Mouse (Mus musculus) cerebellum, adult 8-10 months (tissue): ENCODE data around the gene Fundc2.

Experiments
- DNase-seq: peaks from one replicate; pipeline ENCODE4 v3.0.0; 2022

Fundc2 gene

DNA sequence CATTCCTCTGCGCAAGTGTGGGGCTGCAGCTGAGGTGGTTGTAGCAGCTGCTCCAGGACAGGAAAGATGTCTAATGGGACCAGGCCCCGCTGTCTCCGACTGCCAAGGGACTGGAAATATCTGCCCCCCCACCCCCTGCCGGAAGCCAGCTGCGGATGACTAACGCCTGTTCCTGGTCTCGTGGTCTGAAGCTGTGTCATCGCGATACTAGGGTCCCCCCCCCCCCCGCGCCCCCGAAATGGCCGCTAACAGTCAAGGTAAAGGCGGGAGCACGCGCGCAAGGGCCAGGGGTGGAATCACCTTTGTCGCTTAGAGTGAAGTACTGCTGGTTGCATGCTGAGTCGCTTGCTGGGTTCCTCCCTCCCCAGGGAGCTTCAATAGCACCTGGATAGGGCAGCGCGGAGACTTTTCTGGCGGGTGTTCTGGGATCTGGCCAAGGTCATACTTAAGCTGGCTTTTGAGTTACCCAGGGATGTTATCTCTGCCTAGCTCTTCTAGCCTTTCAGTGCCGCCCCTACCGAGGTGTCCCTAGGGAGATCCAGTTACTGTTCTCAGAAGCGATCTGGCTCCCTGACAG lies at the start of gene Fundc2, which contains the start of gene F8:
Fundc2 (plus strand) TSS at position 205 of the 577 bp plus-strand sequence.
F8 (minus strand) TSS at position 421 of the 577 bp plus-strand sequence.
- peak; percentile 46 for DNase-seq

DNA sequence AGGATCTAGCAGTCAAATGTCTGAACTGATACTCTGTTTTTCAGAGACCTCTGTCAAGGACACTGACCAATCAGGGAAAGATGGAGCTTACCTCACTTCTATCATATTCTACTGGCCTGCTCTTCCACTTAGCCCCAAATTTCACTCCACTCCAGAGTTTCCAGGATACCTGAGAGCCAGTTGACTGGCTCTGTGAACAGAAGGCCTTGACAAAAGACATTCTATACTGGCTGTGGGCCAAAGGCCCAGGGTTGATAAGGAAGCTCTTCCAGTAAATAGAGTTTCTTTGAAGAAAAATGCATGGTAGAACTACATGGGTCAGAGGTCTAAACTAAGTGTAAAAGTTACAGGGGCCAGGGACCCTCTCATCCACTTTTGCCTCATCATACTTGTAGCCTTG lies 12.0 kb upstream of the Fundc2 start:
- no peak for DNase-seq

DNA sequence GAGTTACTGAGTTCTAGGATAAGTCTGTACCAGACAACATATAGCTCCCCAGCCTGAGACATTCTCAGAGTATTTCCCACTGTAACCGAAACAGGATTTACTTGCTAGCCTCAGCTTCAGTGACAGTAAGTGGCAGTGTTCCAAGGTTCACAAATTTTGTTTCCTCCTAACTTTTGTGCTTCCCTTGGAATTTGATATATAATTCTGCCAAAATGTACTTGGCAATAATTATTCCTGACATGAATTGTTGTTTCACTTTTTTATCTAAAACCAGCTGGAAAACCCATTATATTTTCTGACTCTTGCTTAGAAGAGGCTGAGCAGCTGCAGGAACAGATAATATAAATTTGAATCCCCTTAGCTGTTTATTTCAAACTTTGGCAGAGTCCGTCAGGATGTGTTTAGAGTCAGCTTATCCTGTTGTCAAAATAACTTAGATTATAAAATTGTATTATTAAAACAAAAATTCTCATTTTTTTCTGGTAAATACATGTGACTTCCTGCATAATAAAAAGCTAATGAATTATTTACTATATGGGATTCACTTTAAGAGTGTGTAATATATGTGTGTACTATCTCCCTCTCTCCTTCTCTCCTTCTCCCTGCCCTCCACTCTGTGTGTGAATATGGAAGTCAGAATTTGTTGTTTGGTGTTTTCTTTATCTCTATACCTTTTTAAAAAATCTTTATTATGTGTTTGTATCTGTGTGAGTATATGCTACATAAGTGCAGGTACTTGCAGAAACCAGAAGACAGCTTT lies 9.4 kb upstream of the Fundc2 start:
- no peak for DNase-seq

DNA sequence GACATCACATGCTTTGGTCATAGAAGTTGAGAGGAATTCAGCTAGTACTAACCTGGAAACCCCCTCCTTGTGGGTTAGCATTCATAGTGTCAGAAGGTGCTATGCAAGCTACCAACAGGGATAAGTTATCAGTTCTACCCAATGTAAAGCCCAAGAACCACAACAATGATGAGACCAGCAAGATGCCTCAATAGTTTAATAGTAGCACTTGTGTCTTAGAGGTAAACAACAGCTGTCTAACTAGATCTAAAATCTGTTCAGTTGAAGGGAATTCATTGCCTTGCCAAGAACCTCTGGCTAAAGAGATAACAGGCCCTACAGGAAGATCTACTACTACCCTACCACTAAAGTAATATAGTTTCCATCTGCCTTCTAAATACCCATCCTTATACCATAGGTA lies 5.4 kb upstream of the Fundc2 start:
- no peak for DNase-seq

DNA sequence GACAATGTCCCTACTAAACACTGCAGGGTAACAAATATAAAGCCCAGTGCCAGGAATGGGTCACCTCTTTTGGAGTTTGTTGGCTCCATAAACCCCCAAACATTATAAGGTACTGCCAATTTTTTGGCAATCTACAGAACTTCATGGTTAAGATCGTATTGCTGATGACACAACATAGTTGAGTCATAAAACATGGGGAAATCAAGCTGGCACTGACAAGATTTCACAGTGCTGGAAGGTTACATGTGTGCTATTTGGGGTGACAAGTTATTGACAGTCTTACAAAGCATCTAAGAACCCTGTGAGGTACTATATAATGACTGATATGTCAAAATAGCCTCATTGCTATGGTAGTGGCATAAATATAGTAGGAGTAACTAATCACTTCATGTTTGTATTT lies 1.0 kb upstream of the Fundc2 start:
- DNase-seq: no peak

DNA sequence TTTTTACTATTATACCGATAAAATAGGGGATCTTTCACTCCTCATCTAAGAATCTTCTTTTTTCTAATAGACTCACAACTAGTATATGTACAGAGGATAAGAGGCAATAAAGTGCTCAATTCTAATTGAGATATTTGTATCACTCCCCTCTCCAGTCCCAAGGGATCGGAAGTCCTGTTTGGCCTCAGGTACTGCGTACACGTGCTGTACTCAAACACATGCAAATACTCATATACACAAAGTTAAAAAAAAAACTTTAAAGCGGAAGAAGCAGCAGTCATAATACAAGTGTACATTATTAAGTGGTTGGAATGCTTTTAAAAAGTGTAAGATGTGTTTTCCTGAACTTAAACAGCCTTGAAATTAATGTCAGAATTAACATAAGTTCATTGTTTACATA lies 500 bp upstream of the Fundc2 start:
- no peak for DNase-seq

DNA sequence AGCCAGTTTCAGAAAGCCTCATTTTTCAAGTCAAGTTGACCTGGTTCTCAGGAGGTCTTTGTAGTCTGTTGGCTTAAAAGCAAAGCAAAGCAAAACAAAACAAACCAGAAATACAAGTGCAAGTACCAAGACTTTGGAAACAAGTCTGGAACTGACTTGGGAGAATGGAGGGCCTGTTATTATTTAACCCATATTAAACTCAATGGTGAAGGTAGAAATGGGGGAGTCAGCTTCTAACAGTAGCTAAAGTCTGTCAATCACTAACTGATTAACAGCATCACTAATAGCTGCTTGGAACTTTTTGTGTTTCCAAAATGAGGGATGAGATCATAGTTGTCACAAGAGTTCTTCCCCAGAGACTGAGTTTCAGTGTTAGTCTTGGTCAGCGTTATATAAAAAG lies 17.3 kb downstream of the Fundc2 start:
- DNase-seq: no peak

DNA sequence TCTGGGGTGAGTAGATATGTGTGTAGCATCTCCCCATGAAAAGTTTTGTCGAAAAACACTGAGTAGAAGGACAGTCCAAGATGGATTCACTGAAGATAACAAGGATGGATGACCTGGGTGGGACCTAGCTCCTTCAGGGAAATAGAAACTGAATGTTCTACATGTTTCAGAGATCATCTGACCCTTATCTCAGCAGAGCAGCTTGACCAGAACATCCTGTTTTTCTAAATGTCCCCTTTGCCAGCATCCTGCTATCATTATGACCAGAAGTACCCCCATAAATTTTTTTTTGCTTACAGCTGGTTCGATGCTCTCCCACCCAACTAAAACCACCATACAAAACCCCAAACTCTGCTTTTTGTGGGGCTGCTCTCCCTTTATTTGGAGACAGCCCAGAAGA lies 20.5 kb downstream of the Fundc2 start:
- no peak for DNase-seq

DNA sequence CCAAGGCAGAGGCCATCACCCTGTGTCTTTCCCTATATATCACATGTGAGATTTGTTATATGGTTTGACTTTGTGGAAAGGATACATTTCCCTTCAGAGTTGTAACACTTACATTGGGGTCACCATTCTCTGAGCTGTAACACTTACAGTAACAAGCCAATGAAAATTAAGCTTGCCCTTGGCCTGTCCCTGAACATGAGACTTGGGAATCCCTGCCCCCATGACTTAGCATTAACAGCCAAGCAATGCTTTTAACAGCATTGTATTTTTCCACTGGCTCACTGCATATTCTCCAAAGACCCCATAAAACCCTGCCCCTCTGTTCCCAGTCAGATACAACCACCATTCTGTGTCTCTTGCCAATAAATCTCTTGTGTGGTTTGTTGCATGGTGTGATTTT lies 21.2 kb downstream of the Fundc2 start:
- DNase-seq: no peak

DNA sequence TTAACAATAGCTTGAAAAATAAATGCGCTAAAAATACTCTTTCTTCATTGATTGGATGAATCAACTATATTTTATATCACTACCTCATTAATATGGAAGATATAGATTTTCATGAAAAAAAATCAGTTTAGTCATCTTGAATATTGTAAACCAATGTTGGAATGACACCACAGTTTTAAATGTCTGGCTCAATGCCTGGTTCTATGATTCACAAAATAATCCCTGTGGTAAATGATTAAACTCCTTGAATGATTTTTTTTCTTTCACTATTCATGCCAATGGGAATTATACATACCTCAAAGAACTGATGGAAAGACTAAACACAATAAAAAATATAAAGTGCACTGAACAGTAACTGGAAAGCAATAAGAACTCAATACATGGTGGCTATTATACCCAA lies 27.5 kb downstream of the Fundc2 start:
- DNase-seq: no peak

DNA sequence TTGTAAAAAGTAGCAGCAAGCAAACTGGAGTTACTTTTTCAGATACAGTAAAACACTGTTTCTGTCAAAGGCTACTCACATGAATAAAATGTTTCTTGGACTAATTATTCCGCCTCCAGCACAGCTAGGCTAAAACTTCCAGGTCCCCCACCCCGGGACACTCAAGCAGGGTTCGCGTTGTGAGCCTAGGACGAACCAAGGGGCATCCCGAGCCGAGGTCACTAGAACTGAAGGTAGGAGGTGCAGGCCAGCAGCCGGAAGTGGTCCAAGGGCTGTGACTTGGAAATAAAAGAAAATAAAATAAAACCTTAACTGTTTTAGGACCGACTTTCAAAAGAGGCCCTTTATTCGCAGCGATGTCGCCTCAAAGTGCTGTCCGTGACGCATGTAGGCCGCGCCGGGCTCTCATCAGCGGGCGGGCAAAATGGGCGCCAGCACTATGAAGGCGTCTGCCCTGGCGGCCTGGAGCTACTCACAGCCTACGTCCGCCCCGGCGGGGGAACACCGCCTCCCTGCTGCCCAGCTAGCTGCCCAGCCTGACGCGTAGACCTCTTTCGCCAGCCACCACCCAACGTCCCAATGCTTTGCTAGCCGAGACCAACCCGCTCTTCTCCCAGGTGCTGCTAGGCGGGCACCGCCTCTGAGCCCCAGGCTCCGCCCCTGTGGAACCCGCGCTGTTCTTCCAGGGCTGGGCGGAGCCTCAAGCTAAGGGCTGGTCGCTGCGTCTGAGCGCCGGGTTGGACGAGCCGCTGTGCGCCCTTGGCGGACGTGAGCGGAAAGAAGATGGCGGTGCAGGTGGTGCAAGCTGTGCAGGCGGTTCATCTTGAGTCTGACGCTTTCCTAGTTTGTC lies 34.0 kb downstream of the Fundc2 start, which contains the start of the genes Cmc4, Mtcp1 and Brcc3:
Cmc4 (minus strand) TSS at position 649 of the 850 bp plus-strand sequence.
Mtcp1 (minus strand) TSS at position 653 of the 850 bp plus-strand sequence.
Brcc3 (plus strand) TSS at position 693 of the 850 bp plus-strand sequence.
- DNase-seq: peak; percentile 82
